Mouse (Mus musculus): Measurements from ENCODE around the gene Gm8300.
A peak's percentile ranks its signal among the peaks of the same experiment; 100 is the strongest.
"Not testable (repeated sequence)": the region's sequence is repeated elsewhere in the genome, so short reads cannot be mapped to it uniquely, and the experiment has no call there.

The Gm8300 gene

GRCm38 (mm10) chr12:87514016-87514415, at the start of gene Gm8300:
TSS of gene Gm8300 (plus strand) at chr12:87514316.
- DNase-seq (ENCODE audit: low spot score in 2 of 2), result not testable (repeated sequence)

DNA sequence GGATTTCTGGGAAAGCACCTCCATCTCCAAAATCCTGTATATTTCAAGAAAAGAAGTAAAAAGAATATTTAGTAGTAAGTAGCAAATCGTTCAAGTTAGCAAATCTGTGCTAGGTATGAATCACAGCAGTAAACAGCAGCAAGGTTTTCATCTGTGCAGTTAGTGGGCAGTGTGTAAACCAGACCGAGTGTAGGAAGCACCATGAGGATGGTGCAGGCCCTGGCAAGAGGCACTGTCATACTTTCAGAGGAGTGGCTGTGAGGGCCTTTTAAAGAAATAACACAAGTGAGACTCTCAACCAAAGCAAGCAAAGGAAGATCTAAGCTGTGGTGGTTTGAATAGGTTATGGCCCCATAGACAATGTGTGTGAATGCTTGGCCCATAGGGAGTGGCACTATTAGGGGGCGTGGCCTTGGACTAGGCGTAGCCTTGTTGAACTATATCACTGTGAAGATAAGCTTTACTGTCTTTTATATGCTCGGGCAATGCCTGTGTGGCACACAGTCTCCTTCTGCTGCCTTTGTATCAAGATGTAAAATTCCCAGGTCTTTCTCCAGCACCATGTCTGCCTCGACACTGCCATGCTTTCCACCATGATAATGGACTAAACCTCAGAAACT, 49.3 kb upstream of the Gm8300 start:
- DNase-seq (ENCODE audit: low spot score in 2 of 2), result no peak

- no peak for DNase-seq (ENCODE audit: low spot score in 2 of 2)
These were observed 43.6 kb upstream of the Gm8300 start for GRCm38 (mm10) chr12:87470263-87471136.

GRCm38 (mm10) chr12:87471421-87471963, 42.6 kb upstream of the Gm8300 start:
- DNase-seq (ENCODE audit: low spot score in 2 of 2), result peak; percentile 37

- DNase-seq (ENCODE audit: low spot score in 2 of 2), result peak; percentile 94
These were observed 41.9 kb upstream of the Gm8300 start, which contains the start of gene Snw1 for GRCm38 (mm10) chr12:87471964-87472786. TSS of gene Snw1 (minus strand) at chr12:87472274.

DNA sequence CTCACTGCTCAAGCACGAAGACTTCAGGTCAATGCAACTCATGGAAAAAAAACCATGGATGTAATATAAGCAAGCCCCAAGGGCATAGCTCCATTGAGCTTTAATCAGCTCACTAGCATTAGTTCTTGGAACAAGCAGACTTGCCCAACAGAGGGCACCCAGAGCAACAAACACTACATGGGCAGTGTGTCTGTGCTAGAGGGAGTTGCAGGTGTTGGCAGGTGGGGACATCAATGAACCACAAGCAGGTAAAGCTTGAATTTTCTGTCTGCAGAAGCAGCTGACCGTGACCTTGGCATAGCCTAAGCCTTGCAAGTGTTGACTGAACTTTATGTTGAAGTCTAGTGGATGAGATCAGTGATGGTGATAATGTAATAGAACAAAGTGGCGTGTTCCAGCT, 39.4 kb upstream of the Gm8300 start:
- DNase-seq (ENCODE audit: low spot score in 2 of 2), result no peak

DNA sequence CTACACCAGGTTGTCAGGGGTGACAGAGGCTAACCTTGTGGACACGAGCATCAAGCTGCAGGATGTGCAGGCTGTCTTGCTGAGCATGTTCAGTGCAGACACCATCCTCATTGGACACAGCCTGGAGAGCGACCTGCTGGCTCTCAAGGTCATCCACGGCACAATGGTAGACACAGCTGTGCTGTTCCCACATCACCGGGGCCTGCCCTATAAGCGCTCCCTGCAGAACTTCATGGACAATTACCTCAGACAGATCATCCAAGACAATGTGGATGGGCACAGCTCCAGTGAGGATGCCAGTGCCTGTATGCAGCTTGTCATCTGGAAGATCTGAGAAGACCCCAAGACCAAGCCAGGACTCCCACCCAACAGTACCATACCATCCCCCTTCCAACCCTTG, 31.6 kb upstream of the Gm8300 start:
- not testable (repeated sequence) for DNase-seq (ENCODE audit: low spot score in 2 of 2)

- DNase-seq (ENCODE audit: low spot score in 2 of 2), result not testable (repeated sequence)
These were observed 25.4 kb upstream of the Gm8300 start for GRCm38 (mm10) chr12:87488683-87489082.

- DNase-seq (ENCODE audit: low spot score in 2 of 2), result not testable (repeated sequence)
These were observed 19.7 kb upstream of the Gm8300 start, which contains the start of gene Gm5788 for GRCm38 (mm10) chr12:87494421-87494820. TSS of gene Gm5788 (plus strand) at chr12:87494721.

GRCm38 (mm10) chr12:87519616-87520015, 5.5 kb downstream of the Gm8300 start:
- DNase-seq (ENCODE audit: low spot score in 2 of 2), result not testable (repeated sequence)

- no peak for DNase-seq (ENCODE audit: low spot score in 2 of 2)
These were observed 29.8 kb downstream of the Gm8300 start for GRCm38 (mm10) chr12:87543927-87544326.

DNA sequence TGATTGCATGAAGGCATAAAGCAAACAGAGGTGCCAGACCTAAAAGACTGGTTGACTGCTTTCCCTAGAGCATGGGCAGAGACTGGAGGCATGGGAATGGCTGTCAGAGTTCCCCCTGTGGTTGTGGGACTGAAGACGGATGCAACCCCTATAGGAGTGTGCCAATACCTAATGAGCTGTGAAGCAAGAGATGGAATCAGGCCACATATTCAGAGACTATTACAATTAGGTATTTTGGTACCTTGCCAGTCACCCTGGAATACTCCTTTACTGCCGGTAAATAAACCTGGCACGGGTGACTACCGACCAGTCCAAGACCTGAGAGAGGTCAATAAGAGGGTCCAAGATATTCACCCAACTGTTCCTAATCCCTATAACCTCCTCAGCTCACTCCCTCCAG, 36.5 kb downstream of the Gm8300 start:
- DNase-seq (ENCODE audit: low spot score in 2 of 2), result not testable (repeated sequence)

All from right cerebral cortex, postnatal 36 days (tissue).